In genomic region chr13:23435676-23436075, GRCm38 (mm10) we compare ENCODE assay signal across 8 mouse cellular contexts. TPM values are rescaled to one million over a fixed set of nuclear protein-coding genes. Genes with fewer than 3 reads are reported as not detected.
DNase-seq lines count a peak whose midpoint lies in the region; ATAC-seq lines count a peak whose summit lies in the region.

No protein-coding gene starts in this region.

- no peak for DNase-seq in heart, adult 9 months (ENCODE audit: low spot score in 2 of 2)
- peak; percentile 31 for DNase-seq in Muller cell, postnatal 12 days (ENCODE audit: inconsistent ontology term)
- no peak for DNase-seq in T-cell, adult 2 months (ENCODE audit: low spot score)
- no peak for DNase-seq in cerebellum, postnatal 25 days
- no peak for DNase-seq in cerebellum, adult 11 months

- H3K9me3 ChIP-seq in heart, embryonic 11.5 days (replicated peaks; ENCODE audit: control insufficient read depth, low read length), result no peaks in the 10 kb centered on the region
- H3K9me3 ChIP-seq in heart, embryonic 14.5 days (ENCODE audit: control insufficient read depth, low read length), result no peaks in the 10 kb centered on the region
- no peaks in the 10 kb centered on the region for H3K9me3 ChIP-seq in liver, embryonic 15.5 days (replicated peaks)

- ATAC-seq in heart, embryonic 11.5 days (replicated peaks; ENCODE audit: insufficient number of reproducible peaks, low FRiP score, low TSS enrichment), result no peak
- ATAC-seq in heart, embryonic 14.5 days (ENCODE audit: insufficient number of reproducible peaks, insufficient read depth, low FRiP score, low read depth), result no peak
- no peak for ATAC-seq in liver, embryonic 15.5 days (ENCODE audit: insufficient read depth)

- peak overlapping the region; percentile 58 for H3K4me3 ChIP-seq in heart, embryonic 11.5 days (ENCODE audit: low read depth, low read length)
- peak overlapping the region; percentile 45 to 70 for H3K4me3 ChIP-seq in heart, embryonic 14.5 days (ENCODE audit: control insufficient read depth in 1 of 2, insufficient read depth in 1 of 2, low read depth in 1 of 2, low read length in 2 of 2)
- peak overlapping the region; percentile 64 for H3K4me3 ChIP-seq in liver, embryonic 15.5 days (replicated peaks)

- H3K4me2 ChIP-seq in heart, embryonic 11.5 days, result peak overlapping the region; percentile 79
- H3K4me2 ChIP-seq in heart, embryonic 14.5 days (ENCODE audit: low read length), result peak overlapping the region; percentile 75
- peak overlapping the region; percentile 71 for H3K4me2 ChIP-seq in liver, embryonic 15.5 days

- peak overlapping the region; percentile 29; the same call in 1 of the 2 replicates for H3K27ac ChIP-seq in heart, embryonic 11.5 days (ENCODE audit: low read depth, low read length)
- H3K27ac ChIP-seq in heart, embryonic 14.5 days (replicated peaks in 1 of 2; ENCODE audit: control insufficient read depth in 1 of 2, insufficient read depth in 1 of 2, low read depth in 2 of 2, low read length in 2 of 2), result peak overlapping the region; percentile 12 to 62; a peak in 3 of 4 replicates
- peak overlapping the region; percentile 74; the same call in 1 of the 2 replicates for H3K27ac ChIP-seq in liver, embryonic 15.5 days (replicated peaks)

- H3K36me3 ChIP-seq in heart, embryonic 11.5 days (ENCODE audit: control insufficient read depth, insufficient read depth, low read length), result no peaks in the 10 kb centered on the region
- no peaks in the 10 kb centered on the region for H3K36me3 ChIP-seq in heart, embryonic 14.5 days (ENCODE audit: control insufficient read depth, insufficient read depth, low read length)
- H3K36me3 ChIP-seq in liver, embryonic 15.5 days (replicated peaks), result no peaks in the 10 kb centered on the region

- WGBS in heart, embryonic 11.5 days (ENCODE audit: insufficient replicate concordance), result 2% methylated on average over 12 of the region's 12 CpGs
- under 1% methylated on average over 12 of the region's 12 CpGs for WGBS in heart, embryonic 14.5 days
- under 1% methylated on average over 12 of the region's 12 CpGs for WGBS in liver, embryonic 15.5 days (ENCODE audit: insufficient replicate concordance)

- H3K4me1 ChIP-seq in heart, embryonic 11.5 days (ENCODE audit: control insufficient read depth, insufficient read depth, low read length), result peaks cover 2% of the 10 kb centered on the region; the same call in 1 of the 2 replicates
- H3K4me1 ChIP-seq in heart, embryonic 14.5 days (ENCODE audit: control insufficient read depth in 2 of 2, insufficient read depth in 2 of 2, low read length in 2 of 2), result peaks cover 2 to 4% of the 10 kb centered on the region in 2 experiments; a peak in 3 of 4 replicates
- H3K4me1 ChIP-seq in liver, embryonic 15.5 days (replicated peaks), result peaks cover 45% of the 10 kb centered on the region

- H3K27me3 ChIP-seq in heart, embryonic 11.5 days (ENCODE audit: control insufficient read depth, insufficient read depth, low read length), result no peaks in the 10 kb centered on the region
- H3K27me3 ChIP-seq in heart, embryonic 14.5 days (ENCODE audit: control insufficient read depth, insufficient read depth, low read length), result no peaks in the 10 kb centered on the region
- H3K27me3 ChIP-seq in liver, embryonic 15.5 days, result no peaks in the 10 kb centered on the region

- peak overlapping the region; percentile 72 for H3K9ac ChIP-seq in heart, embryonic 11.5 days (ENCODE audit: low read depth, low read length)
- peak overlapping the region; percentile 60 for H3K9ac ChIP-seq in heart, embryonic 14.5 days (ENCODE audit: low read length)
- H3K9ac ChIP-seq in liver, embryonic 15.5 days, result peak overlapping the region; percentile 49

RNA-seq across cellular contexts. Expression of gene Abt1, which starts 12.0 kb away (rescaled TPM):
- polyA plus RNA-seq in heart, embryonic 11.5 days (2014; fragmentation: Nextera tagmentation; extraction: Ambion mirVana), result 8.9 and 9.8 TPM in 2 replicates
- 8.3 and 9.1 TPM in 2 replicates for polyA plus RNA-seq in heart, embryonic 14.5 days (2014; fragmentation: Nextera tagmentation; extraction: Ambion mirVana)
- 5.1 and 5.2 TPM in 2 replicates for polyA plus RNA-seq in liver, embryonic 15.5 days (2015; fragmentation: Nextera tagmentation; extraction: Ambion mirVana)

RNA-seq across cellular contexts. Expression of gene Btn1a1, which starts 30.0 kb away (rescaled TPM):
- 0.97 and 1.7 TPM in 2 replicates for polyA plus RNA-seq in heart, embryonic 11.5 days (2014; fragmentation: Nextera tagmentation; extraction: Ambion mirVana)
- polyA plus RNA-seq in heart, embryonic 14.5 days (2014; fragmentation: Nextera tagmentation; extraction: Ambion mirVana), result 1.7 and 1.9 TPM in 2 replicates
- polyA plus RNA-seq in liver, embryonic 15.5 days (2015; fragmentation: Nextera tagmentation; extraction: Ambion mirVana), result 1.6 and 2.1 TPM in 2 replicates

RNA-seq across cellular contexts. Expression of gene Btn2a2, which starts 53.0 kb away (rescaled TPM):
- polyA plus RNA-seq in heart, embryonic 11.5 days (2014; fragmentation: Nextera tagmentation; extraction: Ambion mirVana), result 0.59 and 0.80 TPM in 2 replicates
- polyA plus RNA-seq in heart, embryonic 14.5 days (2014; fragmentation: Nextera tagmentation; extraction: Ambion mirVana), result 0.40 and 0.43 TPM in 2 replicates
- not detected in 2 replicates for polyA plus RNA-seq in liver, embryonic 15.5 days (2015; fragmentation: Nextera tagmentation; extraction: Ambion mirVana)
